Mouse (Mus musculus) lung, embryonic 15.5 days (tissue): Measurements from ENCODE around the gene Pkn3. TPM values are rescaled to one million over a fixed set of nuclear protein-coding genes. Genes with fewer than 3 reads are reported as not detected.
A peak's percentile ranks its signal among the peaks of the same experiment; 100 is the strongest.
"Not testable (repeated sequence)": the region's sequence is repeated elsewhere in the genome, so short reads cannot be mapped to it uniquely, and the experiment has no call there.

Experiments used
- ATAC-seq: fragments of 200-750 bp; cut with Nextera tagmentation; 2 replicates; pipeline ENCODE4 v1.8.0; 2017; ENCODE audit warnings: moderate number of reproducible peaks, borderline replicate concordance; ENCODE audit not compliant: low FRiP score, low TSS enrichment; ENCODE audit errors: extremely low read depth
- H3K27ac ChIP-seq: fragments of 300-500 bp; sonication (generic); 2 replicates; pipeline ENCODE4 v1.5.1; 2015; ENCODE audit warnings: moderate library complexity, mild to moderate bottlenecking, inconsistent platforms
- H3K27me3 ChIP-seq: fragments of 300-500 bp; sonication (generic); 2 replicates; pipeline ENCODE4 v1.6.1; 2015; ENCODE audit warnings: inconsistent platforms
- H3K36me3 ChIP-seq: fragments of 300-500 bp; sonication (generic); 2 replicates; pipeline ENCODE4 v1.6.1; 2015; ENCODE audit warnings: inconsistent platforms
- H3K4me1 ChIP-seq: fragments of 300-500 bp; sonication (generic); 2 replicates; pipeline ENCODE4 v1.6.1; 2015; ENCODE audit warnings: inconsistent platforms
- H3K4me2 ChIP-seq: fragments of 300-500 bp; sonication (generic); 2 replicates; pipeline ENCODE4 v1.6.1; 2015; ENCODE audit warnings: inconsistent platforms, mild to moderate bottlenecking, moderate library complexity
- H3K4me3 ChIP-seq: fragments of 300-500 bp; sonication (generic); 2 replicates; pipeline ENCODE4 v1.5.1; 2015; ENCODE audit warnings: mild to moderate bottlenecking, inconsistent platforms
- H3K9ac ChIP-seq: fragments of 300-500 bp; sonication (generic); 2 replicates; pipeline ENCODE4 v1.6.1; 2015; ENCODE audit warnings: inconsistent platforms
- H3K9me3 ChIP-seq: fragments of 300-500 bp; sonication (generic); 2 replicates; pipeline ENCODE4 v1.6.1; 2016; ENCODE audit warnings: inconsistent platforms
- WGBS: fragments of 180-500 bp; shearing (Covaris S2); methylation state at CpG from one replicate; pipeline ENCODE4 v1.1.7; 2015; 5-methylcytosine and 5-hydroxymethylcytosine counted together
- polyA plus RNA-seq: library from polyadenylated mRNA; unstranded; fragments of >200 nt; fragmentation: Nextera tagmentation; extraction: Ambion mirVana; gene quantifications from 2 replicates; pipeline ENCODE4 v1.2.1, GENCODE M21; 2015

Pkn3 gene
- polyA plus RNA-seq, 1 experiment from 2014 or later, result 14.7 TPM

DNA sequence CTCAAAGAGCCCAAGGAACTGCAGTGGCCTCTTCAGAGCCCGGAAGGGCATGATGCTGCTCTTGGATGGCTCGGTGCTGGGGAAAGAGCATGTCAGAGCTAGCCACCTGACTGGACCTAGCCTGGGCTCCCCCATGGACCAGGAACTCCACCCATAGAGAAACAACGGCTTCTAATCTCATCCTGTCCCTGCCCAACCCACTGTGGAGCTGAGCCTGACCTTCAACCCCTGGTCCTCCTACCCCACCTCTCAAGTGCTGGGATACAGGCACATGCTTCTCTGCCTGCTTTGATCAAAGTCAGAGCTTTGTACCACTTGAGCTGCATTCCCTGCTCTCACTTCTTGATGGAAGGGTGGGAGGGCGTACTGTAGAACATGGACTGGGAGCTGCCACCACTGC lies 30.8 kb downstream of the Pkn3 start:
- Histone ChIP-seq H3K4me1 (no peaks in the 10 kb centered on the region), H3K27ac (no peak overlapping the region), H3K4me2 (no peak overlapping the region), H3K36me3 (peaks cover 40% of the 10 kb centered on the region), H3K4me3 (no peak overlapping the region), H3K9ac (no peak overlapping the region), H3K27me3 (no peaks in the 10 kb centered on the region), H3K9me3 (no peaks in the 10 kb centered on the region)
- WGBS, result 76% methylated on average over 4 of the region's 4 CpGs
- ATAC-seq, result no peak

DNA sequence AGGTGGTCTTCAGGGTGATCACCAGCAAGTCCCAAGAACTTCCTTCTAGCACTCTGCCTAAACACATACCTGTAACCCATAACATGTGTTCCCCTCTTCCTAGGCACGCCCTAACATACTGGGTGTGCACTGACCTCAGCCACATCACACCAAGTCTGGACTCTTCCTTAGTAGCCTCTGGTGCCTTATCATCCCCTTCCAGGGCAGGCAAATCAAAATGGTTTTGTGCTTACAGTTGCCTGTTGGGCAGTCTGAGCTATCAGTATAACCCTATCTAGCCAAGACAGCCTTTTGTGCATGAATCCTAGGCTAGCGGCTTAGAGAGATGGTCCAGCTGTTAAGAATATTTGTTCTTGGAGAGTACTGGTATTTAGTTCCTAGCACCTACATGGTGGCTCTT lies 34.0 kb downstream of the Pkn3 start:
- Histone ChIP-seq H3K4me1 (no peaks in the 10 kb centered on the region), H3K4me2 (no peak overlapping the region), H3K9ac (no peak overlapping the region), H3K4me3 (no peak overlapping the region), H3K9me3 (no peaks in the 10 kb centered on the region), H3K27ac (no peak overlapping the region), H3K27me3 (no peaks in the 10 kb centered on the region), H3K36me3 (peaks cover 36% of the 10 kb centered on the region)
- ATAC-seq, result no peak
- 86% methylated on average over 2 of the region's 2 CpGs for WGBS

DNA sequence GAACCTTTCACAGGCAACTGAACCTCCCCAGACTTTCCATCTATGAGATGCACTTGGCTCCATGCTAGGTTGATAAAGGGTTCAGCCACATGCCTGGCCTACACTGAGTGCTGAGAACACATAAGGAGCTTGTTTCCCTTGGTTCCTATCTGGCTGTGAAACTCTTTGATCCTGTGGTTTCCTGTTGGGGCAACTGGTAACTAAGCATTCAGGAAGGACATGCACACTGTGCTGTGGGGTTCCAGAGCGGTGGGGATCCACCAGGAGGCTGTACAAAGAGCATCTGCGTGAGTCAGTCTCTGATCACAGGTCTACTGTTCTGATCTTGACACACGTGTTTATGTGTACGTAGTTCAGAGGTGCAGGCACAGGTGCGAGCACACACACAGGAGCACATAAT lies 35.1 kb downstream of the Pkn3 start:
- no peak overlapping the region for H3K27ac ChIP-seq
- no peaks in the 10 kb centered on the region for H3K27me3 ChIP-seq
- H3K4me3 ChIP-seq, result no peak overlapping the region
- no peak overlapping the region for H3K9ac ChIP-seq
- ATAC-seq, result 0 out of 2 replicates have a peak, but pooled peaks have one; percentile 23
- H3K4me1 ChIP-seq, result no peaks in the 10 kb centered on the region
- H3K9me3 ChIP-seq, result no peaks in the 10 kb centered on the region
- peaks cover 32% of the 10 kb centered on the region for H3K36me3 ChIP-seq
- no peak overlapping the region for H3K4me2 ChIP-seq
- 87% methylated on average over 5 of the region's 5 CpGs for WGBS

DNA sequence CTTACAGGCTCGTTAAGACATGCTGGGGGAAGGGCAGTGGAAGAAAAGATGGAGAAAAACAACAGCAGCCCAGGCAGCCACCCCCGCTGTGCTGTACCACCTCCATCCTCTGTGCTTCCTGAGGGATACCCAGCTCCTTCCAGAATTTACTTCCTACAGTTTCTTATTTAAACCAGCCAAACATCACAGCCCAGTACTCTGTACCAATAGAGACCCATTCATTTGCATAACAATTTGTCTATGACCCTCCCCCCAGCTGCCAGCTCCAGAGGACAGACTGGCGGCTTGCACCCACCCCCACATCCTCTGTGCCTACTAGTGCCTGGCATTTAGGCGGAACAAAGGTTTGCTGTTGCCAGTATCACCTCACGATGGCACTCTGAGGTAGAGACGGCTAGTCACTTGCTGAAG lies 42.2 kb downstream of the Pkn3 start:
- Histone ChIP-seq H3K36me3 (no peaks in the 10 kb centered on the region), H3K27me3 (no peaks in the 10 kb centered on the region), H3K4me1 (peaks cover 9% of the 10 kb centered on the region), H3K4me3 (no peak overlapping the region), H3K4me2 (no peak overlapping the region), H3K9me3 (no peaks in the 10 kb centered on the region), H3K27ac (no peak overlapping the region), H3K9ac (no peak overlapping the region)
- no peak for ATAC-seq
- 48% methylated on average over 6 of the region's 6 CpGs for WGBS

DNA sequence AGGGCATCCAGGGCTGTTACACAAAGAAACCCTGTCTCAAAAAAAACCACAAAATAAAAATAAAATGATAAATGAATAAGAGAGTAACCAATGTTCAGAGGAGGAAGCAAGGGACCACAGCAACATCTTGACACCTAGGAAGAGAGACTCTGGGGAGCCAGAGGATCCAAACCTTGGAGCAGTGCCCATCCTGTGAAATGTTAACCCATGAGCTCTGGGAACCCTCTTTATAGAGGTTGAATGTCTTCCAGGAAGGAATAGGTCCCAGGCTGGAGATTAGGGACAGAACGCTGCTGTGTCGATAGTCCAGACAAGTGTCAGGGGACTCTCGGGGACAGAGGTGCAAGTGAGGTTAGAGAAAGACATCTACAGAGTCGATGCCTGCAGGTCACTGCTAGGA lies 42.8 kb downstream of the Pkn3 start:
- Histone ChIP-seq H3K9ac (no peak overlapping the region), H3K4me2 (no peak overlapping the region), H3K4me1 (peaks cover 15% of the 10 kb centered on the region), H3K9me3 (no peaks in the 10 kb centered on the region), H3K27me3 (no peaks in the 10 kb centered on the region), H3K36me3 (no peaks in the 10 kb centered on the region), H3K4me3 (no peak overlapping the region), H3K27ac (no peak overlapping the region)
- 81% methylated on average over 4 of the region's 4 CpGs for WGBS
- ATAC-seq, result no peak

DNA sequence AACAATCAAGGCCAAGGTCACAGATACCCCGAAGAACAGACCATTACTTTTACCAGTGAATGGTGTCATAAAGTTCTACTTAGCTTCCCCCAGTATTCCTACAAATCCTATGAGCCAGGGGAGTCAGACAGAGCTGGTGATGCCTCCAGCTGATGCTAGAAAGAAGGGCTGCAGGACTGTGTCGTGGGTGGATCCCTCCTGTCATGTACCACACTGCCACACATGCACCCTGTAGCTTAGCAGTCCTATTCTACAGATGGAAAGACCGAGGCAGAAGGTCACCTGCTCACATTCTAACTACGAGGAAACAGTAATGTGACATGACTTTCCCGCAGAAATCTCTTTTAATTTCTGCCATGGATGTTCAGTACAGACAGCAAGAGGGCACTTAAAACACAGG lies 45.3 kb downstream of the Pkn3 start:
- 82% methylated on average over 5 of the region's 5 CpGs for WGBS
- ATAC-seq, result no peak
- H3K4me3 ChIP-seq, result no peak overlapping the region
- peaks cover 15% of the 10 kb centered on the region for H3K4me1 ChIP-seq
- no peaks in the 10 kb centered on the region for H3K27me3 ChIP-seq
- H3K9ac ChIP-seq, result no peak overlapping the region
- no peaks in the 10 kb centered on the region for H3K36me3 ChIP-seq
- no peak overlapping the region for H3K27ac ChIP-seq
- H3K9me3 ChIP-seq, result no peaks in the 10 kb centered on the region
- peak overlapping the region; percentile 80 for H3K4me2 ChIP-seq

DNA sequence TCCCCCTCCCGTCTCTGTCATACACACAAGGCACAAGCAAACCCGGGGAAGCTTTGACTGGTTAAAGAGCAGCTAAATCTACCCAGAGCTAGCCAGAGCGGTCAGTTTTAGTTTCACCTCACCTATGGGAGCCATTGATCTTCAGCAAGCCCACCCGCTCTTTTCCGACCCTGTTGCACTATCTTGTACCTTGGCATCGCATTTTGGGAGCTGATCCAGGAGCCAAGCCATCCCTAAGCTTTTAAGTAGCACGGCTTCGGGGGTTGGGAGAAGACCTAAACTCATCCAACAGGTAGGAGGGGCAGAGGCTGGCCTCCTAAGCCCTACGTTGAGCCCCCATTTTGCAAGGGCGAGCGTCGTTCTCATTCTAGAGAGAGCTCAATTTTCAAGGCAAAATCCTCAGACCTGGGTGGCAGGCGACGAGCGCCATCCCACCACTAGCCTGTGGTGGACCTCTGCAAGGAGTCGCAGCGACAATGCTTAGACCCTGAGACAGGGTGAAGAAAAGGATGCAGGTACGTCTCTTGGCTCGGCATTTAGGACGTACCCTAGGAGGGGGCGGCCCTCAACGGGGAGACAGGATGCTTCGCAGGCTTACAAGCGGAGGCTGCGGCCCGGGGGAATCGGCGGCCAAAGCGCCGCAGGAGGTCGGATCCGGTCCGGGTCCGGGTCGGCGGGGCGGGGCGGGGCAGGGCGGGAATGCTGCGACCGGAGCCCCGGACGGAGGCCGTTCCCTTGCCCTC lies 46.4 kb downstream of the Pkn3 start:
- Histone ChIP-seq H3K27me3 (no peaks in the 10 kb centered on the region), H3K36me3 (no peaks in the 10 kb centered on the region), H3K27ac (peak overlapping the region; percentile 86), H3K4me3 (peak overlapping the region; percentile 61), H3K4me2 (peak overlapping the region; percentile 80), H3K9me3 (no peaks in the 10 kb centered on the region), H3K9ac (peak overlapping the region; percentile 90), H3K4me1 (peaks cover 15% of the 10 kb centered on the region)
- ATAC-seq, result peak; percentile 71
- WGBS, result 1% methylated on average over 44 of the region's 44 CpGs

DNA sequence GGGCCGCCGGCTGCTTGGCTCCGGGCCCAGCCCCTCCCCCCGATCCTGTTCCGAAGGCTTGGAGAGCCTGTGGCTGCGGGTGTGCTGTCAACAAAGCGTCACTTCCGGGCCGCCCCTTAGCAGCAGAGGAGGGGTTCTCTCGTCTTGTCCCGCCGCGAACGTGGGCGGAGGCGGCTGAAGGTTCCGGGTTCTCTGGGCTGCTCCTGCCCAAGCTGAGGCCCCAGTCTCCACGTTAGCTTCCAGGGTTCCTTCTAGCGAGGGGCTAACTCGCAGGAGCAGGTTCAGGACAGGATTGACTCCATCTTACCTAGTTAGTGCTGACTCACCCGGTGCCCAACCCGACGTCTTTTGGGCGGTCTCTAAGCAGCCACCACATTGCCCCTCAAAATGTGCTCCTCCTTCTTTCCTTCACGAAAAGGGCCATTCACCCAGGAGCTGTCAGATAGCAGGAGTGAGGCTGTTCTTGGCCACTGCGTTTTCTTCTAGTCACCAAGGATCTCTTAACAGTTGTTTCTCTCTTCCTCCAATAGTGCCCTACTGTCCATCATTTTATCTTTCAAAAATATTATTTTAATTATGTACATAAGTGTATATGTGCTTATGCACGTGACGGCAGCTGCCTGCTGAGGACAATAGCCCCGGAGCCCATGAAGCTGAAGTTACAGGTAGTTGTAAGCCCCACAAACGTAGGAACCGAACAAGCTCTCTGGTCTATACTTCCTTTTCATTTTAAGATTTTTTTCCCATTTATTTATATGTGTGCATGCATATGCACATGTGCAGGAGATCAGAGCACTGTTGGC lies 47.2 kb downstream of the Pkn3 start, which contains the start of gene Zer1:
TSS of gene Zer1 (minus strand) at position 114 of the 803 bp plus-strand sequence.
- H3K4me3 ChIP-seq, result peak within 1 kb of the TSS; percentile 61
- WGBS, result 9% methylated on average over 31 of the region's 31 CpGs
- peak within 1 kb of the TSS; percentile 86 for H3K27ac ChIP-seq
- H3K36me3 ChIP-seq, result no peaks in the 10 kb centered on the region
- H3K4me2 ChIP-seq, result peak within 1 kb of the TSS; percentile 80
- H3K9me3 ChIP-seq, result no peaks in the 10 kb centered on the region
- H3K27me3 ChIP-seq, result no peaks in the 10 kb centered on the region
- H3K4me1 ChIP-seq, result peaks cover 15% of the 10 kb centered on the region
- H3K9ac ChIP-seq, result peak within 1 kb of the TSS; percentile 90
- peak; percentile 98 for ATAC-seq

DNA sequence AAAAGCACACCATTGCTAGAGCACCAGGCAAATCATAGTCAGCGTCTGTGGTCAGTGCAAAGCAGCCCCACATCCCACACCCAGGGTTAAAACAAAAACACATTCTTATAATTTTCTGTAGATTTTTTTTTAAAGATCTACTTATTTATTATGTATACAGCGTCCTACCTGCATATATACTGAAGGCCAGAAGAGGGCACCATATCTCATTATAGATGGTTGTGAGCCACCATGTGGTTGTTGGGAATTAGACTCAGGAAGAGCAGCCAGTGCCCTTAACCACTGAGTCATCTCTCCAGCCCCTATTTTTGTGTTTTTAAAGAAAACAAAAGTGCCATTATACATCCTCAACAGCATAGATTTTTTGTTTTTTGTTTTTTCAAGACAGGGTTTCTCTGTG lies 51.3 kb downstream of the Pkn3 start:
- no peak for ATAC-seq
- 24% methylated on average over 2 of the region's 2 CpGs for WGBS
- H3K4me1 ChIP-seq, result peaks cover 14% of the 10 kb centered on the region

DNA sequence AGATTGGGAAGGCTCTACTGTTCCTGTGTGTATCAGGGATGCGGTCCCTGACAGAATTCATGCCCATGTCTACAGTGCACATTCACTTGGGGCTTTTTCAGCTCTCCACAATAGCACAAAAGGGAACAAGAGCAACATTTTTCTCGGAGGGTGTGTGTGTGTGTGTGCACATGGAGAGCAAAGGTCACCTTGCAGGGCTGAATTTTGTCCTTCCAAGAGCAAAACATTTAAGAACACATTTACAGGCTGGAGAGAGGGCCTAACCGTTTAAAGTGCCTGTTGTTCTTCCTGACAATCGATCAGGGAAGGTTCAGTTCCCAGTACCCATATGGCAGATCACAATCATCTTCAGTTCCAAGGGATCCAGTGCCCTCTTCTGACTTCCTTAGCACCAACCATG lies 52.7 kb downstream of the Pkn3 start:
- no peak overlapping the region for H3K4me3 ChIP-seq
- no peaks in the 10 kb centered on the region for H3K9me3 ChIP-seq
- no peak overlapping the region for H3K9ac ChIP-seq
- H3K36me3 ChIP-seq, result no peaks in the 10 kb centered on the region
- WGBS, result 73% methylated on average over 4 of the region's 4 CpGs
- no peak overlapping the region for H3K27ac ChIP-seq
- H3K4me1 ChIP-seq, result peaks cover 18% of the 10 kb centered on the region
- ATAC-seq, result no peak
- H3K4me2 ChIP-seq, result no peak overlapping the region
- no peaks in the 10 kb centered on the region for H3K27me3 ChIP-seq

More for the DNA sequence above, 51.3 kb downstream of the Pkn3 start:
- Histone ChIP-seq H3K27me3 (no peaks in the 10 kb centered on the region), H3K9me3 (no peaks in the 10 kb centered on the region), H3K27ac (no peak overlapping the region), H3K36me3 (no peaks in the 10 kb centered on the region), H3K4me2 (no peak overlapping the region), H3K9ac (no peak overlapping the region), H3K4me3 (no peak overlapping the region)

DNA sequence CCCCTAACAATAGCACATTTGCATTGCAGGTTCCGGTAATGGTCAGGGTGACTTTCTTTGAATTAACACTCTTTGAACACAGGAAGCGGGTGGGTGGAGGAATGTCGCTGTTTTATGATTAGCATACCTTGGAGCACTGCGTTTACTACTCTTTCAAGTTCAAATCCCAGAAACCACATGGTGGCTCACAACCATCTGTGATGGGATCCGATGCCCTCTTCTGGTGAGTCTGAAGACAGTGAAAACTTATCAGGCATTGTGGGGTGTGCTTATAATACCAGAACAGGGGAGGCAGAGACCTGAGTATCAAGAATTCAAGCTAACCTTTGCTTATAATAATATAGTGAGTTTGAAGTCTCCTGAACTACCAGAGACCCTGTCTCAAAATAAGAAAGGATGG lies 53.8 kb downstream of the Pkn3 start:
- H3K27ac ChIP-seq, ATAC-seq, H3K4me2 ChIP-seq, H3K9ac ChIP-seq, H3K4me3 ChIP-seq, H3K27me3 ChIP-seq, H3K36me3 ChIP-seq, H3K9me3 ChIP-seq: not testable (repeated sequence)
- peaks cover 20% of the 10 kb centered on the region for H3K4me1 ChIP-seq
- WGBS, result 62% methylated on average over 5 of the region's 5 CpGs
